Mouse (Mus musculus) limb, embryonic 10.5 days (tissue): Measurements from ENCODE around the gene Slc22a14. TPM values are rescaled to one million over a fixed set of nuclear protein-coding genes. Genes with fewer than 3 reads are reported as not detected.

ENCODE experiments used
- DNase-seq: peaks from one replicate; pipeline ENCODE4 v3.0.0-alpha.2; 2017; ENCODE audit warnings: low spot score
- H3K27ac ChIP-seq: fragments of 300-500 bp; sonication (generic); 2 replicates; pipeline ENCODE4 v1.5.1; 2016; ENCODE audit warnings: mild to moderate bottlenecking
- H3K27me3 ChIP-seq: fragments of 300-500 bp; sonication (generic); 2 replicates; pipeline ENCODE4 v1.6.1; 2016; ENCODE audit warnings: low read depth, mild to moderate bottlenecking; ENCODE audit not compliant: poor library complexity, severe bottlenecking
- H3K36me3 ChIP-seq: fragments of 300-500 bp; sonication (generic); 2 replicates; pipeline ENCODE4 v1.6.1; 2016; ENCODE audit warnings: mild to moderate bottlenecking, moderate library complexity
- H3K4me1 ChIP-seq: fragments of 300-500 bp; sonication (generic); 2 replicates; pipeline ENCODE4 v1.6.1; 2016
- H3K4me3 ChIP-seq: fragments of 300-500 bp; sonication (generic); 2 replicates; pipeline ENCODE4 v1.5.1; 2016; ENCODE audit warnings: mild to moderate bottlenecking, moderate library complexity
- H3K9me3 ChIP-seq: fragments of 300-500 bp; sonication (generic); replicated peaks from 2 replicates; pipeline ENCODE4 v1.6.1; 2016; ENCODE audit warnings: mild to moderate bottlenecking
- WGBS: fragments of 180-500 bp; shearing (Covaris S2); methylation state at CpG from one replicate; pipeline ENCODE4 v1.1.7; 2016; 5-methylcytosine and 5-hydroxymethylcytosine counted together
- polyA plus RNA-seq: library from polyadenylated mRNA; unstranded; fragments of >200 nt; fragmentation: Nextera tagmentation; extraction: Ambion mirVana; gene quantifications from 2 replicates; pipeline ENCODE4 v1.2.1, GENCODE M21; 2016

Slc22a14 gene
- polyA plus RNA-seq, 1 experiment from 2014 or later = not detected

GRCm38 (mm10) chr9:119334834-119335233, 30.5 kb downstream of the Slc22a14 start:
- Histone ChIP-seq H3K4me3 (no peak overlapping the region), H3K4me1 (peaks cover 9% of the 10 kb centered on the region), H3K27me3 (peaks cover 13% of the 10 kb centered on the region), H3K27ac (no peak overlapping the region), H3K36me3 (no peaks in the 10 kb centered on the region), H3K9me3 (no peaks in the 10 kb centered on the region)
- DNase-seq = no peak
- 91% methylated on average over 2 of the region's 2 CpGs for WGBS

- Histone ChIP-seq H3K36me3 (no peaks in the 10 kb centered on the region), H3K27ac (no peak overlapping the region), H3K27me3 (peaks cover 13% of the 10 kb centered on the region), H3K4me1 (peaks cover 4% of the 10 kb centered on the region), H3K4me3 (no peak overlapping the region), H3K9me3 (no peaks in the 10 kb centered on the region)
- no peak for DNase-seq
- 66% methylated on average over 10 of the region's 10 CpGs for WGBS
Observed at GRCm38 (mm10) chr9:119334324-119334723, 31.0 kb downstream of the Slc22a14 start.

DNA sequence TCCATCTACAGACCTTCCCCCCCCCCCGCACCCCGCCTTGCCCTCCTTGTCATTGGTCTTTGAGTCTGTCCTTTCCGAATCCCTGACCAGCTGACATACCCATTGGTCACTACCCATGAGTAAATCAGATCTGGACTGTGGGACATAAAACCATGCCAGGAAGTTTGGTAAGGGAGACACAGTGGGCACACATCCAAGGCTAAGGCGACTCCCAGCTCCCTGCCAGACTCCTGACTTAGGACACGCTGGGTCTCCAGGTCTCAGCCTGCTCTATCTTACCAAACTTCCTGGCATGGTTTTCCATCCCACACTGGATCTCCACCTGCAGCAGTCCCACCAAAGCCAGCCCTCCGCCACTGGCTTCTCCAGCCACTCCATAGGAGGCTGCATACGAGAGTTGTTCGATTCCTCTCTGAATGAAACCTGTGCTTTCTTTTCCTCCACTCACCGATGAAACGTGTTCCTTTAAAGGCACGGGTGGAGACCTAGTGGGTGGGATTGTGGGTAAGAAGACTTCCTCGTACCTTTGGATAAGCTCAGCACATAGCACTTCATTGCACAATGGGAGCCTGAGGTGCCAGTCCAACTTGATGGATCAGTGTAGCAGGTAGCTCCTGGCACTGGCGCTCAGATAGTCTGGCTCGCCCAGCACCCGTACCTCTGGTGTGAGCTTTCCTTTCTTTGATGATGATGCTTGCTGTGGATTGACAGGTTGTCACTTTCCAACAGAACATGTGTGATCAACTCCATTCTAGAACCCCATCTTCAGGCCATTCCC, 35.0 kb downstream of the Slc22a14 start:
- Histone ChIP-seq H3K27ac (no peak overlapping the region), H3K9me3 (no peaks in the 10 kb centered on the region), H3K27me3 (no peaks in the 10 kb centered on the region), H3K36me3 (no peaks in the 10 kb centered on the region), H3K4me1 (no peaks in the 10 kb centered on the region), H3K4me3 (no peak overlapping the region)
- no peak for DNase-seq
- 91% methylated on average over 15 of the region's 15 CpGs for whole genome bisulfite sequencing

DNA sequence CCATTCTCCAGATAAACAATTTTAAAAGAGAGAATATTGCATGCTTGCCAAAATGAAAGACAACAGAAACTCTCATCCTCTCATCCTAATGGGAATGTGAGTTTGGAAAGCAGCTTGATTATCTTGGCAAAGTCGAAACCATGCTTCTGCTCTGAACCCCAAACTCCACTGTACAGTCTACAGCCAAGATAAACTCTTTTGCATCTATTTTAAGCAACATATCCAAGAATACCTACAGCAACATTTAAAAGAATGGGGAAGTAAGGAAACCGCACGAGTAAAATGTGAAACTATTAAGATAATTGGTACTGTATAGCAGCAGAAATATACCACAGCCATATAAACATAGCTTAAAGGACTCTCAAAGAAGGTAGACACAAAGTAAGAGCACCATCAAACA, 36.9 kb downstream of the Slc22a14 start:
- H3K27ac ChIP-seq = no peak overlapping the region
- peaks cover 2% of the 10 kb centered on the region; the same call in 1 of the 2 replicates for H3K4me1 ChIP-seq
- H3K4me3 ChIP-seq = no peak overlapping the region
- 90% methylated on average over 3 of the region's 3 CpGs for WGBS
- H3K36me3 ChIP-seq = no peaks in the 10 kb centered on the region
- DNase-seq = no peak
- H3K27me3 ChIP-seq = no peaks in the 10 kb centered on the region
- no peaks in the 10 kb centered on the region for H3K9me3 ChIP-seq

- H3K36me3 ChIP-seq = no peaks in the 10 kb centered on the region
- H3K27ac ChIP-seq = no peak overlapping the region
- H3K4me3 ChIP-seq = no peak overlapping the region
- no peaks in the 10 kb centered on the region for H3K9me3 ChIP-seq
- no peaks in the 10 kb centered on the region for H3K27me3 ChIP-seq
- DNase-seq = no peak
- H3K4me1 ChIP-seq = peaks cover 19% of the 10 kb centered on the region
- 67% methylated on average over 1 of the region's 1 CpGs for WGBS
Observed at GRCm38 (mm10) chr9:119324130-119324529, 41.2 kb downstream of the Slc22a14 start.

DNA sequence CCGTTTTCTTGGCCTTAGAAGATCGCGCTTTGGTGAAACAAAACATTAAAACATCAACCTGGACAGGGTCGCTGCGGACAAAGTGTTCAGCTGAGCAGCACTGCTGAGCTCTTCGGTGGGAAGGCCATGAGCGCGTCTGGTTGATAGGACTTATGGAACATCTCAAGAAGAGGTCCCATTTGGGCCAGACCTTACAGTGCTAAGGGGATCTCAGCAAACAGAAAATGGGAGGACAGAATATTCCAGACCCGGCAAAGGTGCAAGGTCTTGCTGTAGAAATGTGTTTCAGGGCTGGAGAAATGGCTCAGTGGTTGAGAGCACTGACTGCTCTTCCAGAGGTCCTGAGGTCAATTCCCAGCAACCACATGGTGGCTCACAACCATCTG, 42.1 kb downstream of the Slc22a14 start:
- H3K4me1 ChIP-seq = peaks cover 19% of the 10 kb centered on the region
- H3K36me3 ChIP-seq = peaks cover 4% of the 10 kb centered on the region; the same call in 1 of the 2 replicates
- peak overlapping the region; percentile 81 for H3K4me3 ChIP-seq
- WGBS = 9% methylated on average over 9 of the region's 9 CpGs
- no peaks in the 10 kb centered on the region for H3K27me3 ChIP-seq
- no peak for DNase-seq
- no peaks in the 10 kb centered on the region for H3K9me3 ChIP-seq
- peak overlapping the region; percentile 99 for H3K27ac ChIP-seq

DNA sequence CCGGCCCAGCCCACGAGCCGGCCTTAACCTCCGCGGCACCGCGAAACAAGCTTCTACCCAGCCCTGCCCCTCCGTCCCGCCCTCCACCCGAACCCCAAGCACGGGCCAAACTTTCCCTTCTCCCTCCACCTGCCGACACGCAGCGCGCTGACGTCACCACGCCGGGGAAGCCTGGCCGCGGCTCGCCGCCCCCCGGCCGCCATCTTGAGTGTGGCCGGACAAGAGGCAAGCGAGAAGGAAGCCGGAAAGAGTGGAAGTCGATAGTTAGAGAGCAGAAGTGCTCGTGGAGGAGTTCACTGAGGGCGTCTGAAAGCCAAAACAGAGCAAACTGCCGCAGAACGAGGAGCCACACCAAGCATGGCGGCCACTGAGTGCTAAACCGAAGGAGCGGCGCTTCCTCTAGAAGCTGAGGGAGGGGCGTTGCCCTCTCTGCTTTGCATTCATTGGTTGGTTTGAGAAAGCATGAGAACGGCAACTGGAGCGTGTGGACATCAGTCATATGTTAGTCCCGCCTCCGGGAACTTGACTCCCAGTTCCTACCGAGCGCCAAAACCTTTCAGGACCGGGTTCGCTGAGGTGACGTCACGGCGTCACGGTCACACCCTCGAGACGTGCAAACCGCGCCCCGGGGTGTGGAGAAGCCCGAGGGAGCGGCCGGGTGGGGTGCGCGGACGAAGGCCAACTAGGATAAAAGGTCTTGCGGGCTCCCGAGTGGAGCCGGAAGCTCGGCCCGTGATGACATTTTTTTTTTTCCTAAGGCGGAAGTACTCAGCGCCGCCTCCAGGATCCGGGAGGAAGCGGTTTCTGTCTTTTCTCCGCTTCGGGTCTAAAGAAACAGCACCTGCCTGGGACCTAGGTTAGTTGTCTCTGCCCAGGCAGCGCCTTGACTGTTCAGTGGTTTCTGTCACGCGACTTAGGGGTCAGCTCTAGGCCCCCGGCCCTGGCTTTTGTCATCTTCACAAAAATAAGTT, 42.8 kb downstream of the Slc22a14 start, which contains the start of gene Oxsr1:
TSS of gene Oxsr1 (minus strand) at position 139 of the 971 bp plus-strand sequence.
- Histone ChIP-seq H3K27ac (peak within 1 kb of the TSS; percentile 99), H3K9me3 (no peaks in the 10 kb centered on the region), H3K36me3 (peaks cover 6% of the 10 kb centered on the region; the same call in 1 of the 2 replicates), H3K4me1 (peaks cover 19% of the 10 kb centered on the region), H3K27me3 (no peaks in the 10 kb centered on the region), H3K4me3 (peak within 1 kb of the TSS; percentile 81)
- under 1% methylated on average over 76 of the region's 76 CpGs for WGBS
- DNase-seq = peak; percentile 99

DNA sequence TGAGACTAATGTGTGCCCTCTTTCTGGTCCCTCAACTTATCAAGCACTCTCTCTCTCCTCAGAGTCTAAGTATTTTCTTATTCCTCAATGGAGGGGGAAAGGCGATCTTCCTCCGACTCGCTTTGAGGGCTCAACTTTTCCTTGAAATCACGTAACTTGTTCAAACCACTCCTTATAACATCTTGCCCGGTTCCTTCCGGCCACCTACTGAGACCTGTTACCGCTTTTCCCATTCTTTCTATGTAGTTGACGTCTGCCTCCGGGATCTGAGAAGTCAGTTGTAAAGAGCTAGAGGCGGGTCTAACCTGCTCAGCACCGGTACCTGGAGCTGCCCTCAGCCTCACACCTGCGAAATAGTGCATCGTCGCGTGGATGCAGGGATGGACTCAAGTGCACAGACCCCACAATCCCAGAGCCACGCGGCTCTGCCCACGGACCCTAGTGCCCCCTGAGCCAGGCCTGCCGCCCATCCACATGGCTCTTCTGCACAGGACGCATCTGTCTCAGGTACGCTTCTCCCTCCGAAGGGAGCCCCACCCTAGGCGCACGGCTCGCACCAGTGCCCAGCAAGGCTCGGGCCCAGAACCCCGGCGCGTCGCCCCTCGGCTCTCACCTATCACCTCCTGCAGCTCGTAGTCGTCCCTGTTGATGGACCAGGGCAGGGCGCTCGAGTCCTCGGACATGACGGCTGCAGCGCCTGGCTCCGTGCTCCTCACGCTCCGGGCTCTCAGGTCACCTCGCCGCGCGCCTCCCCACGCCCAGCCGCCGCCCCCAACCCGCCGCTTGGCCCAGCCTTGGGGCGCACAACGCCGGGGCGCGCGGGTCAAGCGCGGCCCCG, 43.7 kb downstream of the Slc22a14 start:
- H3K4me1 ChIP-seq = peaks cover 19% of the 10 kb centered on the region
- DNase-seq = peak; percentile 68
- H3K36me3 ChIP-seq = peaks cover 6% of the 10 kb centered on the region; the same call in 1 of the 2 replicates
- H3K4me3 ChIP-seq = peak overlapping the region; percentile 81
- H3K27me3 ChIP-seq = no peaks in the 10 kb centered on the region
- H3K27ac ChIP-seq = peak overlapping the region; percentile 99
- H3K9me3 ChIP-seq = no peaks in the 10 kb centered on the region
- WGBS = under 1% methylated on average over 59 of the region's 59 CpGs

DNA sequence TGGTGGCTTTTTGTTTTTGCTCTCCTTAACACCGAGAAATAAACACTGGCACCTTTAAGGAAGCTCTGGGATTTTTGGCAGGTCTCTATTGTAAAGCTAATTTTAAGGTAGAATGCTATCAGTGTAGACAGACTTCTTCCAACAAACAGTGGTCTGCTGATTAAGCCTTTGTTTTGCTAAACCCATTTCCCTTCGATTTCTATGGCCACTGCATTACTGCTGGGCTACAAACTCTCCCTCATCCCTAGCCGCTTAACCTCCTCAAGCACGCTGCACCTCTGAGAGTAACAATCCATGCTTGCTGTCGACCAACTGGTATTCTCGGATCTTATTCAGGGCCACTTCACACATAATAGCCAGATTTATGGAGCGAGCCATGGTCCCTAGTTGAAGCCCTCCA, 44.4 kb downstream of the Slc22a14 start:
- no peak for DNase-seq
- H3K27me3 ChIP-seq = no peaks in the 10 kb centered on the region
- WGBS = 15% methylated on average over 7 of the region's 7 CpGs
- peaks cover 6% of the 10 kb centered on the region; the same call in 1 of the 2 replicates for H3K36me3 ChIP-seq
- H3K4me3 ChIP-seq = peak overlapping the region; percentile 81
- H3K9me3 ChIP-seq = no peaks in the 10 kb centered on the region
- peaks cover 19% of the 10 kb centered on the region for H3K4me1 ChIP-seq
- peak overlapping the region; percentile 25; the same call in 1 of the 2 replicates for H3K27ac ChIP-seq

GRCm38 (mm10) chr9:119320446-119320845, 44.9 kb downstream of the Slc22a14 start:
- peaks cover 19% of the 10 kb centered on the region for H3K4me1 ChIP-seq
- peaks cover 6% of the 10 kb centered on the region; the same call in 1 of the 2 replicates for H3K36me3 ChIP-seq
- WGBS = 88% methylated on average over 7 of the region's 7 CpGs
- no peaks in the 10 kb centered on the region for H3K9me3 ChIP-seq
- H3K4me3 ChIP-seq = peak overlapping the region; percentile 81; the same call in 1 of the 2 replicates
- H3K27ac ChIP-seq = no peak overlapping the region
- H3K27me3 ChIP-seq = no peaks in the 10 kb centered on the region
- DNase-seq = no peak

DNA sequence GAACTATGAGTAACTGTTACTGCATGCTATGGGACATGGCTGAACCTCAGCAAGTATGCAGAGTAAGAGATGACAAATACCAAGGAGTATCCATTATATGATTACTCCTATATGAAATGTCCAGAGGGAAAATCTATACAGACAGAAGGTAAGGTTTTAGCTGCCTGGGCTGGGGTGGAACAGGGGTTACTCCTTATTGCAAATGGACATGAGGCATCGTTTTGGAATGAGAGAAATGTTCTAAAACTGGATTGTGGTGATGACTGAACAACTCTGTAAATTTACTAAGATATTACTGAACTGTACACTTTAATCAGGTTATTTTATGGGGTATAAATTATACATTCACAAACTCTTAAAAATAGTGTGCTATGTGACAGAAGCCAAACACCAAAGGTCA, 46.5 kb downstream of the Slc22a14 start:
- 91% methylated on average over 1 of the region's 1 CpGs for WGBS
- H3K4me3 ChIP-seq = no peak overlapping the region
- H3K27me3 ChIP-seq = no peaks in the 10 kb centered on the region
- peaks cover 6% of the 10 kb centered on the region; the same call in 1 of the 2 replicates for H3K36me3 ChIP-seq
- no peaks in the 10 kb centered on the region for H3K9me3 ChIP-seq
- no peak for DNase-seq
- H3K4me1 ChIP-seq = peaks cover 19% of the 10 kb centered on the region
- no peak overlapping the region for H3K27ac ChIP-seq

GRCm38 (mm10) chr9:119313096-119313495, 52.3 kb downstream of the Slc22a14 start:
- Histone ChIP-seq H3K27me3 (no peaks in the 10 kb centered on the region), H3K4me1 (no peaks in the 10 kb centered on the region), H3K36me3 (0 out of 2 replicates have a peak, but pooled peaks cover under 1% of the 10 kb centered on the region), H3K9me3 (no peaks in the 10 kb centered on the region), H3K27ac (no peak overlapping the region), H3K4me3 (no peak overlapping the region)
- no peak for DNase-seq
- WGBS = 94% methylated on average over 10 of the region's 10 CpGs
